Mouse (Mus musculus): ENCODE results near the gene Mtch1. TPM values are rescaled to one million over a fixed set of nuclear protein-coding genes. Genes with fewer than 3 reads are reported as not detected.

Gene Mtch1
- polyA plus RNA-seq, 1 experiment from 2014 or later: 350 TPM

DNA sequence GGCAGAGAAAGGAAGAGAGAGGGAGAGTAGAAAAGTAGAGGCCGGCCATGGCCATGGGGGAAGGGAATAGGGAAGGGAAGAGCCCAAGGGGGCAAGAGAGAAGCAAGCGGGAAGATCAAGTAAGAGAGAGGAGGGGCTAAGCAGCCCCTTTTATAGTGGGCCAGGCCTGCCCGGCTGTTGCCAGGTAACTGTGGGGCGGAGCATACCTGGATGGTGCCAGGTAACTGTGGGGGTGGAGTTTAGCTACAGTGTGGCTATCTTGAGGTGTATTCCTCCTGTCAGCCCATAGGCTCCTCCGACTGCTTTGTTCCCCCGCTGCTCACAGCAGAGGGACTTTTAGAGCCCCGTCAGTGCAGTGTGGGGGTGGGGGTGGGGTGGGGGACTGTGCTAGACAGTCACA is 21.0 kb upstream of the Mtch1 start:
- H3K9ac ChIP-seq (replicated peaks; ENCODE audit: low read depth): no peak overlapping the region
- H3K9me3 ChIP-seq (ENCODE audit: low read length): no peaks in the 10 kb centered on the region
- no peaks in the 10 kb centered on the region for H3K27me3 ChIP-seq (replicated peaks; ENCODE audit: insufficient read depth, low read length)
- ATAC-seq: peak; percentile 83
- no peaks in the 10 kb centered on the region for H3K36me3 ChIP-seq (ENCODE audit: insufficient read depth, low read length)
- peak overlapping the region; percentile 6; the same call in 1 of the 2 replicates for H3K4me3 ChIP-seq (ENCODE audit: low read depth, low read length)
- no peaks in the 10 kb centered on the region for H3K4me1 ChIP-seq (ENCODE audit: insufficient read depth, low read depth, low read length)
- peak overlapping the region; percentile 47 for H3K4me2 ChIP-seq (replicated peaks; ENCODE audit: low read depth, low read length)
- WGBS: 24% methylated on average over 7 of the region's 7 CpGs
- DNase-seq (ENCODE audit: low spot score): peak; percentile 81
- TF ChIP-seq CTCF (IDR thresholded peaks at IDR 0.05) (no peak), EP300 (IDR thresholded peaks at IDR 0.05) (no peak)
- no peak overlapping the region for H3K27ac ChIP-seq (ENCODE audit: low read length)

DNA sequence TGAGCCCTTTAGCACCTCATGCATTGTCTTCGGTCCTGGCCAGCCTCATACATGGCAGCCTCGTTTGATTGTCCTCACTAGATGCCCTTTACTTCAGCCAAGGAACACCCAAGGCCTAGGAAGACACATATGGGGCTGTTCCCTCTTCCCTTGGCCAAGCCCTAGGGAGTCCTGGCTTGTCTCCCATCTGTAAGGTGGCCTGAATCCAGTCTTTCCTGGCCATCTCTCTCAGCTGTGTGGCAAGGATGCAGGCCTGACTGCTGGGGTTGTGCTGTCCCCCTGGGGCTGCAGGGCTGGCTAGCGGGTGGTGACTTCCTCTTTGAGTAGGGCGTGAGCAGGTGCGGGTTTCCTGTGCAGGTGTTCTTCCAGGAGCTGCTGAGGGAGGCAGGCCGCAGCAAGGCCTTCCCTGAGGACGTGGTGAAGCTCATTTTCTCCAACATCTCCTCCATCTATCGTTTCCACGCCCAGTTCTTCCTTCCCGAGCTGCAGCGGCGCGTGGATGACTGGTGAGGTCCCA is 17.4 kb upstream of the Mtch1 start:
- no peak overlapping the region for H3K9ac ChIP-seq (replicated peaks; ENCODE audit: low read depth)
- DNase-seq (ENCODE audit: low spot score) (no peak), ATAC-seq (no peak)
- H3K4me3 ChIP-seq (ENCODE audit: low read depth, low read length): no peak overlapping the region
- WGBS: 81% methylated on average over 13 of the region's 13 CpGs
- no peaks in the 10 kb centered on the region; the same call in 1 of the 2 replicates for H3K4me1 ChIP-seq (ENCODE audit: insufficient read depth, low read depth, low read length)
- H3K27me3 ChIP-seq (replicated peaks; ENCODE audit: insufficient read depth, low read length): no peaks in the 10 kb centered on the region
- H3K9me3 ChIP-seq (ENCODE audit: low read length): no peaks in the 10 kb centered on the region
- H3K36me3 ChIP-seq (ENCODE audit: insufficient read depth, low read length): no peaks in the 10 kb centered on the region
- no peak overlapping the region for H3K4me2 ChIP-seq (replicated peaks; ENCODE audit: low read depth, low read length)
- TF ChIP-seq CTCF (IDR thresholded peaks at IDR 0.05) (no peak), EP300 (IDR thresholded peaks at IDR 0.05) (no peak)
- no peak overlapping the region for H3K27ac ChIP-seq (ENCODE audit: low read length)

- no peak overlapping the region for H3K4me3 ChIP-seq (ENCODE audit: low read depth, low read length)
- TF ChIP-seq EP300 (IDR thresholded peaks at IDR 0.05) (no peak), CTCF (IDR thresholded peaks at IDR 0.05) (no peak)
- WGBS: 88% methylated on average over 8 of the region's 8 CpGs
Measured at GRCm38 (mm10) chr17:29363109-29363508, 15.4 kb upstream of the Mtch1 start.

GRCm38 (mm10) chr17:29361982-29362691 is 14.4 kb upstream of the Mtch1 start:
- H3K27me3 ChIP-seq (replicated peaks; ENCODE audit: insufficient read depth, low read length): no peaks in the 10 kb centered on the region
- no peak overlapping the region for H3K4me2 ChIP-seq (replicated peaks; ENCODE audit: low read depth, low read length)
- H3K4me3 ChIP-seq (ENCODE audit: low read depth, low read length): no peak overlapping the region
- WGBS: 49% methylated on average over 8 of the region's 8 CpGs
- peaks cover under 1% of the 10 kb centered on the region; the same call in 1 of the 2 replicates for H3K4me1 ChIP-seq (ENCODE audit: insufficient read depth, low read depth, low read length)
- no peak for DNase-seq (ENCODE audit: low spot score)
- no peak for ATAC-seq
- TF ChIP-seq EP300 (IDR thresholded peaks at IDR 0.05) (no peak), CTCF (IDR thresholded peaks at IDR 0.05) (no peak)
- H3K27ac ChIP-seq (ENCODE audit: low read length): no peak overlapping the region
- H3K36me3 ChIP-seq (ENCODE audit: insufficient read depth, low read length): no peaks in the 10 kb centered on the region
- H3K9me3 ChIP-seq (ENCODE audit: low read length): no peaks in the 10 kb centered on the region
- no peak overlapping the region for H3K9ac ChIP-seq (replicated peaks; ENCODE audit: low read depth)

More at GRCm38 (mm10) chr17:29363109-29363508, 15.4 kb upstream of the Mtch1 start:
- no peak for DNase-seq (ENCODE audit: low spot score)
- H3K4me2 ChIP-seq (replicated peaks; ENCODE audit: low read depth, low read length): no peak overlapping the region
- H3K9me3 ChIP-seq (ENCODE audit: low read length): no peaks in the 10 kb centered on the region
- H3K4me1 ChIP-seq (ENCODE audit: insufficient read depth, low read depth, low read length): no peaks in the 10 kb centered on the region; the same call in 1 of the 2 replicates
- no peak for ATAC-seq
- H3K9ac ChIP-seq (replicated peaks; ENCODE audit: low read depth): no peak overlapping the region
- H3K36me3 ChIP-seq (ENCODE audit: insufficient read depth, low read length): no peaks in the 10 kb centered on the region
- no peaks in the 10 kb centered on the region for H3K27me3 ChIP-seq (replicated peaks; ENCODE audit: insufficient read depth, low read length)
- H3K27ac ChIP-seq (ENCODE audit: low read length): no peak overlapping the region

GRCm38 (mm10) chr17:29360761-29361221 is 13.1 kb upstream of the Mtch1 start, which contains the start of gene Fgd2:
TSS of gene Fgd2 (plus strand) at chr17:29360914.
- 21% methylated on average over 5 of the region's 5 CpGs for WGBS

DNA sequence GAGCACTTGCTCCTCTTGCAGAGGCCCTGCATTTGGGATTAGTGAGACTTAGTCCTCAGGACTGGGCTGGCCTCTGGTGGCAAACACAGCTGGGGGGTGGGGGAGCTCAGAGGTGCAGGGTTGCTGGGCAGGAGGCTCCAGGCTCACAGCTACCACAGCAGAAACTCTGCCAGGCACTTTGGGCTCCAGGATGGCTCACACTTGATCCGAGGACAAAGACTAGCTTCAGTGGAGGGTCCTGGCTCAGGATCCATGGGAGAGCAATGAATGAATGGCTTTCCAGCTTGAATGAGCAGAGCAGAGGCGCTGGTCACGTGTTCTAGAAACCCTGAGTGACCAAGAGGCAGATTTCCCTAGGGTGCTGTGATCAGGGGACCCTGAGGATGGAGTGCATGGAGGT is 11.2 kb upstream of the Mtch1 start:
- Histone ChIP-seq H3K4me1 (ENCODE audit: insufficient read depth, low read depth, low read length) (peaks cover 14% of the 10 kb centered on the region; the same call in 1 of the 2 replicates), H3K27me3 (replicated peaks; ENCODE audit: insufficient read depth, low read length) (no peaks in the 10 kb centered on the region), H3K9me3 (ENCODE audit: low read length) (no peaks in the 10 kb centered on the region), H3K36me3 (ENCODE audit: insufficient read depth, low read length) (no peaks in the 10 kb centered on the region), H3K9ac (replicated peaks; ENCODE audit: low read depth) (no peak overlapping the region), H3K27ac (ENCODE audit: low read length) (no peak overlapping the region), H3K4me3 (ENCODE audit: low read depth, low read length) (no peak overlapping the region), H3K4me2 (replicated peaks; ENCODE audit: low read depth, low read length) (no peak overlapping the region)
- 72% methylated on average over 3 of the region's 3 CpGs for WGBS
- TF ChIP-seq CTCF (IDR thresholded peaks at IDR 0.05) (no peak), EP300 (IDR thresholded peaks at IDR 0.05) (no peak)
- ATAC-seq (no peak), DNase-seq (ENCODE audit: low spot score) (no peak)

More at GRCm38 (mm10) chr17:29360761-29361221, 13.1 kb upstream of the Mtch1 start, which contains the start of gene Fgd2:
- peak within 1 kb of the TSS; percentile 14; the same call in 1 of the 2 replicates for H3K4me2 ChIP-seq (replicated peaks; ENCODE audit: low read depth, low read length)
- no peaks in the 10 kb centered on the region for H3K27me3 ChIP-seq (replicated peaks; ENCODE audit: insufficient read depth, low read length)
- ATAC-seq: no peak
- H3K9me3 ChIP-seq (ENCODE audit: low read length): no peaks in the 10 kb centered on the region
- TF ChIP-seq EP300 (IDR thresholded peaks at IDR 0.05) (no peak), CTCF (IDR thresholded peaks at IDR 0.05) (peak; percentile 43)
- no peaks in the 10 kb centered on the region for H3K36me3 ChIP-seq (ENCODE audit: insufficient read depth, low read length)
- H3K9ac ChIP-seq (replicated peaks; ENCODE audit: low read depth): no peak within 1 kb of the TSS
- H3K4me1 ChIP-seq (ENCODE audit: insufficient read depth, low read depth, low read length): peaks cover 10% of the 10 kb centered on the region; the same call in 1 of the 2 replicates
- peak; percentile 80 for DNase-seq (ENCODE audit: low spot score)
- no peak within 1 kb of the TSS for H3K27ac ChIP-seq (ENCODE audit: low read length)
- H3K4me3 ChIP-seq (ENCODE audit: low read depth, low read length): no peak within 1 kb of the TSS
